Mouse (Mus musculus) skeletal muscle tissue, adult 2 months (tissue): ENCODE data around the gene Gm49380.

ENCODE experiments used
- DNase-seq: peaks from one replicate; pipeline ENCODE4 v3.0.0-alpha.2; 2012; ENCODE audit warnings: low read depth, low spot score

Gene Gm49380

DNA sequence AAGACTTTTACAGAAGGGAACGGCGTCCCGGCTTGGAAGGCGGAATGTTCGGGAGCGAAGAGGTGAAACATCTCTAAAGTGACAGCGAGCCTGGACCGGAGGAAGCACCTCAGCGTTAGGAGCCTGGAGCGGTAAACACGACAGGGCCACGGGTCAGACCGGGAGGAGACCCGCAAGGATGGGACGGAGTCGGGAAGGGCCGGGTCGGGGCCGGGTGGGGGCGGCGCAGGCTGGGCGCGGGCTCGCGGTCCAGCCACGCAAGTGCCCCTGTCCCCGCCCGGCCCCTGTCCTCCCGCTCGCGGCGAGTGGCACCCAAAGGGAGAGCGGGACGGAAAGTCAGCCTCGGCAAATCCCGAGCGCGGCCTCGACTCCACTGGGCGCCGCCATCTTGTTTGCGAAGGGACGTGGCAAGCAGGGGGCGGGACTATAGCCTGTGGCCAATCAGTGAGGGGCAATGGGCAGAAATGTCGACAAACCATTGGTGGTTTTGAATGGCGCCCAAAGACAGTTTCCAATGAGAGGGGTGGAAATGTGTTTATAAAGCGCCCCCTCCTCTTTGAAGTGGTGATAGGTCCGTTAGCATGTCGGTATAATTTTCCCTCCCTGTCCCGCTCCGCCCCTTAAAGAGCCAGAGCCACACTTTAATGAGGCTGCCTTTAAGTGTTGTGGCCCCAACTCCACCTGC, at the start of gene Gm49380, which contains the start of gene Rnf26:
Gene Gm49380, minus strand, starts transcription at position 396 of the 685 bp plus-strand sequence.
Gene Rnf26, minus strand, starts transcription at position 413 of the 685 bp plus-strand sequence.
- DNase-seq: peak; percentile 98

DNA sequence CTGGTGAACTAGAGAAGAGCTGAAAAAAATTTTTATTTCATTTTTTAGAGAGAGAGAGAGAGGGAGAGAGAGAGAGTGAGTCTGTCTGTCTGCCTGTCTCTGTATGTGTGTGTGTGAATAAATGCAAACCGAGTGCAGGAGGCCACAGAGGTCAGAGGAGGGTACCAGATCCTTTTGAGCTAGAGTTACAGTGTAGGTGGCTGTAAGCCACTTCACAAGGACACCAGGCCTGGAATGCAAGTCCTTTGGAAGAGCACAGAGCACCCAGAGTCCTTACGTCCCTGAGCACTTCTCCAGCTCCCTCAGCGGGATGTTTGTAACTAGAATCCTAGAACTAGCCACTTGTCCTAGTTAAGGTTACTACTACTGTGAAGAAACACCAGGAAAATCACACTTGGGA, 46.6 kb upstream of the Gm49380 start:
- DNase-seq: peak; percentile 58

DNA sequence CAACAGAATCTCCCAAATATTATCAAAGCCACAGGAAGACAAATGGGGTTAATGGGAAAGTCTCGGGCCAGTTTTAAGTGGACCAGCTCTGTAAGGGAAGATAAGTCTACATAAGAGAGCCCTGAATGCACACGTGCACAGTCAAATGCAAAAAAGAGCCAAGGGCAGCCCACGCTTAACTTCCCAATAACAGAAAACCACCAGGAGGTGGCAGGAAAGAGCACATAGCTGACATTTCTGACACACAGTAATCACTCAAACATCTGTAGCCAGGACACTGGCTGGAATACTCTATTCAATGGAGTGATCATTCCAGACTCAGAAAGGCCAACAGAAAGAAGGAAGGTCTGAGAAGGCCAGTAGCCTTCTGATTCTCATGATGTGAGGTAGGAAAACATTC, 34.0 kb upstream of the Gm49380 start:
- no peak for DNase-seq

DNA sequence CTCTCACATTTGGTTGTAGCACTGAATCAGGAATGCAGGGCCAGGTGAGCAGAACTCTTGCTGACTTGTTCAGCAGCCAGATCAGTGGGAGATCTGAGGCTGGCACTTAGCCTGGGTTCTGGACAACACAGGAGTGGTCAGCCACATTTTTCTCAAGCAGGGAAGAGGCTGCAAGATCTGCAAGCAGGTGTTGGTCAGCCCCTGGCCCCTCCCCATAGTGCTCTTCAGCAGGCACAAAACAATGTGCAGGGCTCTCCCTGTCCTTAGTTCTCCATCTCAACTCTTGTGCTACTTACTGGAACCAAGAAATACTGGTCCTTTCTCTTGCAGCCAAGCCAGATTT, 31.4 kb upstream of the Gm49380 start:
- no peak for DNase-seq

DNA sequence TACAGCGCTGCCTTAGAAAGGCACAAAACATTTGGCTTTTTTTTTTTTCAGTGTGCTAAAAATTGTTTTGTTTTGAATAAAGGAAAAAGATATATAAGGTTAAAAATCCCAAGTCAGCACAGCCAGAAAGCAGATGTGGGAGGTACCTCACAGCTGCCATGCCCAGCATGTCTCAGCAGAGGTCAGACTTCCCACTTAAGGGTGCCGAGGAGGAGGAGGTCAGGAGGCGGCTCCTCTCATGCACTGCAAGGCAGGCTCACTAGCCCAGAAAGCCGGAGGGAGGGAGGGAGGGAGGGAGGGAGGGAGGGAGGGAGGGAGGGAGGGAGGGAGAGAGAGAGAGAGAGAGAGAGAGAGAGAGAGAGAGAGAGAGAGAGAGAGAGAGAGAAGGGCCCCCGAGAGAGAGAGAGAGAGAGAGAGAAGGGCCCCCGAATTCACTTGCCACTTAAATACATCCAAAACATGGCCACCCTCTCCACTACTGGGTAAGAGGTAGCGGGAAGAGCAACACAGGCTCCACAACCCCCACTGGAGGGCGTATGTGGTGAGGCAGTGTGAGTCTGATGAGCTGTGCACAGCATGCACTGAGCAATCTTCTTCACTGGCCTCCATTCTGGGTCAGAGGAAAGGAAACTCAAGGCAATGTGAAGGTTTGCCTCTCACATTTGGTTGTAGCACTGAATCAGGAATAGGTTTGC, 30.9 kb upstream of the Gm49380 start:
- no peak for DNase-seq

DNA sequence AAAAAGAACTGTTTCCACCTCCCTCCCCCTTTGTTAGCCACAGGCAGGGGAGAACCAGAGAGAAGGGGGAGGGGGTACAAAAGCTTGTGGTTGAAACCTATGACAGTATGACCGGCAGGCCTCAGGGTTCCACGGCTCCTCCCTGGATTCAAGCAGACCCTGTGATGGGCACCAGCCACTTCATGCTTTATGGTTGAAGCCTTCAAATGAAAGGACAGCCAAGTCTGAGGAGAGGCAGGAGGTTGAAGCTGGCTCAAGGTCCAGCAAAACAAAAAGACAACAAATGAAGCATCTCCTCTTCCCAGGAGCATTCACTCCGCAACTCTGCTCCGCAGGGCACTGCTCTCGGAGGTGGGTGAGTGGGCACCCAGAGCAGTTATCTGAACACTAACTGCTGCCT, 30.1 kb upstream of the Gm49380 start:
- no peak for DNase-seq

DNA sequence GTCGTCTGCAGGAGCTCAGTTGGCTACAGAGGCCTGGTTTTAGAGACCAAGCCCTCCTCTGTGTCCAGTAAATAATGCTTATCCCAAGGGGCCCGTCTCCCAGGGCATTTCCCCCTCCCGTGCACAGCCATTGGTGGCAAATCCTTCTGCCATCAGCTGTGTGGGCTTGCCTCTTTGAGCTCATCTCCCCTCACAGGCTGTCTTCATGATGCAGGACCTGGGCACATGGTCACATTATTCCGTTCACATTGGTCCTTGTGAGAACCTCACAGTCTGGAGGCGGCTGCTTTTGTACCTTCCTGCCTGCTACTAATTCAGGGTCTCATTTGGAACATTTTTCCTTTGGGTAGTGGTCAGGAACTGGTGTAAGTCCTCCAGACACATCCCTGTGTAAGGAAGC, 28.7 kb upstream of the Gm49380 start:
- no peak for DNase-seq

DNA sequence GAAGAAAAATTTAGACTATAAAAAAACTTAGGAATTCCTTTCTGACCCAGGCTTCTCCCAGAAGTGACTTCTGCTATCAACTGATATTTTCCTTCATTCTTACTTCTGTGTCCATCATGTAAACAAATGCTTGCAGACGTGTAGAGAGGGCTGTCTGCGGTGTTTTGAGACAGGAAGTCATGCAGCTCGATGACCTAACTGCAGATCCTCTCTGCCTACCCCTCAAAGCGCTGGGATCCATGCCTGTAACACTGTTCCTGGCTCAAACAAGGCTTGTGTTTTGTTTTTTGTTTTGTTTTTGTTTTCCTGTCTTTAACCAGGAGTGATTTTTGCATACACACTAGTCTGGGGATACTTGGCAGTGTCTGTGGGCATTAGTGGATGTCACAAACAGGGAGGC, 24.5 kb upstream of the Gm49380 start:
- DNase-seq: no peak

DNA sequence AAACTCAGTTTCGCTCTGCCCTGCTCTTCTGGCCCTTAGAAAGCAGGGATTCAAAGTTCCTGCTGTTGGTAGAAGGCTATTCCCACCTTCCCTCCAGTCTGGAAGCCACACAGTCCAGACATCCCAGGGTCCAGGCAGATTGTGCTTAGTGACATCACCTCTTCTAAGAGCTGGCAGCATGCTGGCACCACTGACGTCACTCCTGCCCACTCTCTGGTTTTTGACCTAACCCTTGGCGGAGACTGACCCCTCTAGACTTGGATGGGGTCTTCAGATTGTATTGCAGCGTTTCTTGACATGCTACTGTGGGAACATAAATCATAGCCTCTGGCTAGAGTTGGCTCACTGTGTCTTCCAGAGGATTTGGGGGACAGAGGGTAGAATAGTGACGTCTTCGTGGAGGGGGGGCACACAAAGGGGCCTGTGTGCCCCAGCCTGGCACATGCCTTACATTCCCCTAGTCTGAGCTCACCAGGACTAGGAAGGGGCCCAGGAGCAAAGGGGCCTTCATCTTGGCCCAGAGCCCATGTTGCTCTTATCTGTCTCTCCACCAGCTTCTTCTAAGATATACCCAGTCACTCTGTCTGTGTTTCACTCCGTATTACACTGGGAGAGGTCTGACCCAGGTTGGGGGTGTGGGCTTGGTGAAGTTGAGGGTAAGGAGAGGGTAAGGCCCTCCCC, 22.6 kb upstream of the Gm49380 start:
- DNase-seq: no peak

DNA sequence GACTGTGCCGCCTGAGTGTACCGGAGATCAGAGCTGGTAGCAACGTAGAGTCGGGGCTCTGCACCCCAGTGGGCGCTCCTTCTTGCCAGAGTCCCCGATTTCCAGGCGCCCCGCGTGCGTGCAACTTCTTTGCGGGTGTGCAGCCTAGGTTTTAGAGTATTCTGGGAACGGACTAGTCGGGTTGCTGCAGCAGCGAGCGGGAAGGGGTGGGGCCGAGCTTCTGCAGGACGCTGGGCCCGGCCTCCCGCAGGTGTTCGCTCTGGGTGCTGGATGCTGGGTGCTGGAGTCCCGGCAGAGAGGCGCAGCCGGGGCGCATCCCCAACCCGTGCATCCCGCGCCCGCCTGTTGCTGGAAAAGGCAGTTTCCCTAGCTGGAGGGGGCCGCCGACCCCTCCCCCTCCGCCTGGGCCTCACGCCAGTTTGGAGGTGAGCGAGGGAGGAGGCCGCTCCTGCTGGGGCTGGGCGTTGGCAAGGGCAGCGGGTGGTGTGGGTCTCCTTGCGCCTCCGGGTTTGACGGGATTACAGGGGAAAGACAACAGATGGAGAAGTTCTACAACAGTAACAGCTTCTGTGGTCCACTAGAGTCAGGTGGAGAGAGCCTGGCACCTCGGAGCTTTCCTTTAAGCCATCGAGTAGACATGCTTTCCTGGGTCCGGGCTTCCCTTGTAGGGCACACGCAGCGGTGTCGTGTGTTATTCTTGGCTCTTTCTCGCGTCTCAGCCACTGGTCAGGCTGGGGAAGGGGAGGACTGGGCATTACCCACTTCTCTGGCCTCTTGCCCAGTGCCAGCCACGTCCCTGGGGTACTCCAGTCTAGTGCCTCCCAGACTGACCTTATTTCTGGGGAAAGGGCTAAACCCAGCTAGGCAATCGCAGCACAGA, 21.8 kb upstream of the Gm49380 start:
- DNase-seq: no peak

DNA sequence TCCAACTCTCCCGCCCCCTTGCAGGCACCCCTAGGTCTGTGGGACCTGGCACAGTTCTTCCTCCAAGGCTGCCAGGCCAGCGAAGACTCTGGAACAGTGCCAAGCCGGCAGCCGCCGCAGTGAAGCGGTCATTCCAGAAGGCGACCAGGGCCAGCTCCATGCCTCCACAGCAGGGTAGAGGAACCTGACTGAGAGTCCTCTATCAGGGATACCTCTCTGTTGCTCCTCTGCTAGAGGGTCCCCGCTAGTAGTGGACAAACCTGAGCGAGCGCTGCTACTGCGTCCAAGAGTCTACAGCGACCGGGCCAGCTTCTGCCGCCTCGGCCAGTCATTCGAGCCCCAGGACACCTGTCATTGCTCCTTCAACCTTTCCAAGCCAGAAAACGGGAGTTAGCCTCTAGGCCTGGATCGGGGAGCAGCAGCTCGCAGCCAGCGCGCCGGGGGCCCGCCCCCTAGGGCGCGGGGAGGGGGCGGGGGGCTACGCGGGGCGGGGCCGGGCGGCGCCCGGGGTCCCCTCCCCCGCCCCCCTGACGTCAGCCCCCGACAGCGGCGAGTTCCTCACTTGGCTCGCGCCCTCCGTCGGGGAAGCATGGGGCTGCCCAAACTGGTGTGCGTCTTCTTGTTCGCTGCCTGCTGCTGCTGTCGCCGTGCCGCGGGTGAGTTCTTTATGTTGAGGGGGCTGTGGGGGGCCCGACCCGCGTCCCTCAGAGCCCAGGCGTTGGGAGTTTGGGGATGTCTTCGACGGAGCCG, 21.0 kb upstream of the Gm49380 start, which contains the start of gene Mcam:
Gene Mcam, plus strand, starts transcription at position 369 of the 750 bp plus-strand sequence.
- peak; percentile 70 for DNase-seq

DNA sequence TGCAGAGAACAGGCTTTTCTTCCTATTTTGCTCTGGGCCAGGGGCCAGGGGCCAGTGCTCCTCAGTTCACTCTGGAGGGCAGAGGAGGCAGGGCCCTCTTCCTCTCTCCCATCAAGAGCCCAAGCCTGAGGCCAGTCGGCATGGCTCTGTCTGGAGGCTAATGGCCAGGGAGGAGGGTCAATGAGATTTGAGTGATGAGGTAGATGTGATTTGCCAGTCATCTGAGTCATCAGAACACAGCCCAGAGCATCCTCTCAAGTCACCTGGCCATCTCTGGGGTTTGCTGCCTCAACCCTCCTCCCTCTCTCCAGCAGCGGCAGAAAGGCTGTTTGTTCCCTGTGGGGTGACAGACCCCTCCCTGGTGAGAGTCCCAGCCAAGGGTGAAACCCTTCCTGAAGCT, 20.0 kb upstream of the Gm49380 start:
- no peak for DNase-seq

DNA sequence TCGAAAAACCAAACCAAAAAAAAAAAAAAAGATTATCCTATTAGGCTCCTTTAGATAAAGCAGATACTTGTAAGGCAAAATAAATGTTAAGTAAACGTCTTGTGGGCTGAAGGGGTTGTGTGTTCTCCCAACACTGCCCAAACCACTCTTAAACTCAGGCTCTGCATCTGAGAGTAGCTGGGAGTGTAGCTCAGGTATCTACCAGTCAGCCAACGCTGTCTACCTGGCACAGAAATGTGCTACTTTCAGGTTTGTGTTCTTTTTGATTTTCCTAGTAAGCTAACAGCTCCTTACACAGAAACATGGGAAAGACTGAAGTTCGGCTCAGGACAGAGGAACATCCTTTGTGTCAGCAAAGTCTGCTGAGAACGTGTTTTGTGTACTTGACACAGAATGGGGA, 18.9 kb upstream of the Gm49380 start:
- no peak for DNase-seq

DNA sequence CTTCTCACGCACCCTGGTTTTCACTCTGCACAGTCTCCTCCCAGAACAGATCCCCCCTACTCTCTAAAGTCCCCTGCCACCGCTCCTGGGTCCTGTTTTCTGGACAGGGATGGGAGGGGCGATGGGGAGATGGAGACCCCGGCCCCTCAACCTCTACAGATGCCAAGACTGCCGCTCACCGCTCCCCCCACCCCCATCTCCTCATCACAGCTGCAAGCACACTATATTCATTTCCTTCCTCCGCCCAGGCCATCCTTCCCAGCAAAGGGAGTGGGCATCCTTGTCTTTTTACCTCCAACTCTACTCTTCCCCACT, 17.9 kb upstream of the Gm49380 start:
- no peak for DNase-seq

DNA sequence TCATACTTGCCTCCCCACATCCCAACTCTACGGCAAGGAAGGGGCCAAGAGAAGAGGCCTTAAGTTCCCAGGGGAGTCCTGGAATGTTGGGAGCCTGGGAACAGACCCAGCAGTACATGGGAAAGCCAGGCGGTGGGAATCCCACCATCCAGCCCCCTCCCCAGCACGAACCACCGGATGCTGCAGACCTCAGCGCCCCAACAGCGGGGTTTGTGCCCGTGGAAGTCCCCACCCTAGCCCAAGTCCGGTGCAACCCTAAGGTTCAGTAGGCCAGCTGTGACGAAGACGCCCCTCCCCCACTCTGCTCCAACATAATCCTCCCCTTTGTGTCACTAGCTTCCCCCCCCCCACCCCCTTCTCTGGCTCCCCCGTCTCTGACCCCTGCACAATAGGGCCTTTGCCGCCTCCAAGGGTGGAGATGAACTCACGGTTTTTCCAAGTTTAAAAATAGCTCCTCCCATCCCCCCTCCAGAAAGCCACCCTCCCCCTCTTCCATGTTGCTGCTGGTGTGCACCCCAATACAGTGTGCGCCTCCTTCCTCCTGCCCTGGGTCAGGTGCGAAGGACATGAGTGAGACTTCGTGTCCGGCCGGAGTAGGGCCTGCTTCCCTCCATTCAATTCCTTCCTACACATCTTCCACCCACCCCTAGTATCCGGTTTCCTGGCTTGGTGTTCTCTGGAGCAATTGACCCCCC, 17.4 kb upstream of the Gm49380 start:
- DNase-seq: no peak

DNA sequence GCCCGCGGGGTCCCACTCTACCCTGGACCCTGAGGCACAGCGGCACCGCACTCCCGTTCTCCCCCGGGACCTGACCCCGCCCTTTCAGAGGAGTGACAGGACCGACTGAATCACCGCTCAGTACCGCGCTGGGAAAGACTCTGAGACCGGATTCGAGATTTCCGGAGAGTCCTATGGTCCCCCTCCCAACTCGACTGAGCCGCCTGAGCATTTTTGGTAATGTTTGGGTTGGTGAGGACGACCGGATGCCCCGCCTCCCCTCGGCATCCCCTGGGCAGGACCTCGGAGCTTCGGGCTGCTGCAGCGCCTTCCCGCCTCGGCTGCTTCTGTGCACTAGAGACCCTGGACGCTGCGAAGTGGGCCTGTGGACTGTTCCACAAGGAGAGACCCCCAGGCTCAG, 16.7 kb upstream of the Gm49380 start:
- DNase-seq: peak; percentile 63

DNA sequence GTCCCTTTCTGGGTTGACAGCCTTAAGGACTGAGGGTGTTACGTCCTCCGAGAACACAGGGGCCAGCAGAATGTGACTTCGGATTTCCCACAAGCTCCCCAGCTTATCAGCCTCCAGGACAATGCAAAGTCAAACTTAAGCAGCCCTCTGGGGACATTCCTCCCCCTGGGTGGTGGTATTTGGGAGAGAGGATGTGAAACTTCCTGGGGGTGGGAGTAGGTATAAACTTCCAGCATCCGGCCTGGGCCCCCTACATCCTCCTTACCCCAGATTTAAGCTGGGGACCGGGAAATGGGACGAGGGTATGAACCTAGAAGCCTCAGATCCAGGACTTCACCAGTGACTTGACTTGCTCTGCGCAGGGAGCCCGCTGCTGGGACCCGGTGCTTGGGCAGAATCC, 16.3 kb upstream of the Gm49380 start:
- no peak for DNase-seq

DNA sequence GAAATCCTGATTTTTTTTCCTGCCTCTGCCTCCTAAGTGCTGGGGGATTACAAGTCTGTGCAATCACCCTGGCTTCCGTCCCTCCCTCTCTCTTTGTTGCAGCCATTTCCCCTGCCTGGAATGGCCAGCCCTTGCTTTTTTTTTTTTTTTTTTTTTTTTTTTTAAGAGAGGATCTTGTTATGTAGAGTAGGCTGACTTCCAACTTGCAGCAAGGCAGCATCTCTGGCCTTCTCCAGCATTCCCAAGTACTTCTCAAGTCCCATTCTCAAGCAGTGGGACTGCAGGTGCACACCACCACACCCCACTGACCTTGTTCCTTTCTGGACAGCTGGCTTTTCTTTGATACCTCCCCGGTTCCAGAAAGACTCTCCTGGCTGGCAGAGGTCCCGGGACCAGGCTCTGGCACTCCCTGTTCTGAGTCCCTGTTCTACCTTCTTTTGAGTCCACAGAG, 14.1 kb upstream of the Gm49380 start:
- DNase-seq: no peak

DNA sequence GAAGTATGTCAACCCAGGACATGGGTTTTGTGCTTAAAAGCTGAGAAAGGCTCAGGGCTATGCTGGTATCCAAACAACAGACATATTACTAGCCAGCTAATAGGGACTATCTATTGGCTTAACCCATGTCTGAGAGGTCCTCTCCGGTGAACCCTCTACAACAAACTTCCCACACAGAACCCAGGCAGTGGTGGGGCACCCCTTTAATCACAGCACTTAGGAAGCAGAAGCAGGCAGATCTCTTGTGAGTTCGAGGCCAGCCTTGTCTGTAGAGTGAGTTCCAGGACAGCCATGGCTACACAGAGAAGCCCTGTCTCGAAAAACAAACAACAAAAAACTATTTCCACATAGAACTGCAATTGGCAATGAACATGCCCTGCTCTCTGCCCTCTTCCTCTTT, 13.4 kb upstream of the Gm49380 start:
- DNase-seq: no peak

DNA sequence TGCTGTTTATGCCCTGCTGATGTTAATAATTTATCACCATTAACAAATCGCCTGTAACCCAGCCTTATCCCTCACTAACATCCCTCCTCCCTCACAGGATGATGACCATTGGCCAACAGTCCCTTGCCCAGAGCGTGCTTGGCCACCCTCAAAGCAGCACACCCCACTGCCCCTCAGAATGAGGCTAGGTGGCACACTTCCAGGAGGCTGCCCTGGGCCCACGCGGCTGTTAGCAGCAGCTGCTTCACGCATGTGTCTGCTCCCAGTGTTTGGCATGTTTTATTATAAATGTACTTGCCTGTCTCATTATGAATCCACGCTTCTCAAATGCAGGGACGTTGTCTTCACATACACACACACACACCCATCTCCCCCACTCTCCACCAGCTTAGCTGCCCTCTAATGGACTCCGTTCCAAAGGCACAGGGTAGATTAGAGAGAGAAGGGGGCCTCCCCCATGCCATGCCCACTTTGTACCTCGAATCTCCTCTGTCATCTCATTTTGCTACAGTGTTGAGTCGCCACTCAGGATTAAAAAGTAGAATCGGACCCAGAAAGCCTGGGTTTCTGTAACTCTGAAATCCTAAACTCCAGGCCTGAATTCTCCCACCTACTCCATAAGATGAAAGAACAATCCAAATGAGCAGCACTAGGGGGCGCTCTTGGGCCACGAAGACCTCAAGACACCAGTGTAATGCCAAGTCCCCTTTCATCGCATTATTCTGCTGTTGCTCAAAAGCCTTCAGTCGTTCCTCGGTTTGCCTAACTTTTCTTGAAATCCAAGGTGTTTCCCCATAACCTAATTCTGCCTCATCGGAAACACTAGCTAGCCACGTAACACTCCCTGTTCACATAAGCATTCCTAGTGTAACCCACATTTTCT, 12.5 kb upstream of the Gm49380 start:
- DNase-seq: peak; percentile 85
